Mouse (Mus musculus) left cerebral cortex, adult 8-10 months (tissue): Measurements from ENCODE around the gene Ifna15. TPM values are rescaled to one million over a fixed set of nuclear protein-coding genes. Genes with fewer than 3 reads are reported as not detected.
"Not testable (repeated sequence)": the region's sequence is repeated elsewhere in the genome, so short reads cannot be mapped to it uniquely, and the experiment has no call there.

Experiments used
- DNase-seq, 2 experiments: peaks; one replicate each; pipeline ENCODE4 v3.0.0; 2022; ENCODE audit warnings: low spot score in 2 of 2
- total RNA-seq, 4 experiments: library from RNA; stranded (reverse); gene quantifications; 2 replicates each; pipeline ENCODE4 v1.2.4; 2022

Gene Ifna15
- total RNA-seq, result not detected

GRCm38 (mm10) chr4:88558145-88558544 is at the start of gene Ifna15:
TSS of gene Ifna15 (minus strand) at chr4:88558245.
- not testable (repeated sequence) for DNase-seq

- no peak for DNase-seq
Observed at GRCm38 (mm10) chr4:88603276-88603675, 45.2 kb upstream of the Ifna15 start, which contains the start of gene Ifna12. TSS of gene Ifna12 (minus strand) at chr4:88603376.

DNA sequence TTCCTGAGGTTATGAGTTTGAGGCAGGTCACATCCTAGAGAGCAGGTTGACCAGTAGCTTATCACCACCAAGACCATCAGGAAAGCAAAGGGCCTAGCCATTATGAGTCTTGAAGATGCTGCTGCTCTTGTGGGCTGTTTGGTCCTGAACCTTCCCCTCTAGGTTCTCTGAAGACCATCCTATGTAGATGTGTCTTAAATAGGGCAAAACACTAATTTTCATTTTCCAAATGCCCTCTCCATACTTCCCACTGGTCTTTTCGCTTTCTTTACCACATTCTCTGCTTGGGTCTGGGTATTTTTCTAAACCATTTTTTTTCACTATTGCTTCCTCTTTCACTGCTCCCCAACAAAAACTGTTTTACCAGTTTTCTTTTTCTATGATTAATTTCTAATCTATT is 34.2 kb upstream of the Ifna15 start, which contains the start of gene Ifna9:
Gene Ifna9 (minus strand): TSS at position 101 of the 400 bp plus-strand sequence.
- DNase-seq, result no peak

DNA sequence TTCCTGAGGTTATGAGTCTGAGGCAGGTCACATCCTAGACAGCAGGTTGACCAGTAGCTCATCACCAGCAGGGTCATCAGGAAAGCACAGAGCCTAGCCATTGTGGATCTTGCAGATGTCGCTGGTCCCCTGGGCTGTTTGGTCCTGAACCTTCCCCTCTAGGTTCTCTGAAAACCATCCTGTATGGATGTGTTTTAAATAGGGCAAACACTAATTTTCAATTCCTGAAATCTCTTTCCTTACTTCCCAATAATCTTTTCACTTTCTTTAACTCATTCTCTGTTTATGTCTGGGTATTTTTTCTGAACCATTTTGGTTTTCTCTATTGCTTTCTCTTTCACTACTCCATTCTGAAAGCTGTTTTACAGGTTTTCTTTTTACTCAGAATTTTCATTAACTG is 13.7 kb upstream of the Ifna15 start, which contains the start of gene Ifna14:
Gene Ifna14 (minus strand): TSS at position 101 of the 400 bp plus-strand sequence.
- DNase-seq, result no peak

DNA sequence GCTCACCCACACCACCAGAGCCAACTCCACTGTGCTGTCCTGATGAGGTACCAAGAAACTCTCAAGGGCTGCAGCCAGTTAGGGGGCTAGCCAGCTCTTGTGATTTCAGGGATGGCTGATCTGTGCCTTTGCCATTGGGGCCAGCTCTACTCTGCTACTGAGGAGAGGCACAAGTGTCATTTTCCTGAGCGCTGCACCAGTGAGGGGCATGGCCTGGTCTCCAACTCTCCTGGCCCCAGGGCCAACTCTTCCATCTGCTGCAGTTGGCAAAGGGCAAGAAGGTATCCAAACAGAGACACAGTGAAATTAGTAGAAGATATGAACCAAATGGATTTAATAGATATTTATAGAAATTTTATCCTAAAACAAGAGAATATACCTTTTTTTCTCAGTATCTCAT is 3.7 kb upstream of the Ifna15 start:
- no peak for DNase-seq

GRCm38 (mm10) chr4:88550161-88550945 is 7.7 kb downstream of the Ifna15 start:
- DNase-seq, result peak; percentile 13 to 40

DNA sequence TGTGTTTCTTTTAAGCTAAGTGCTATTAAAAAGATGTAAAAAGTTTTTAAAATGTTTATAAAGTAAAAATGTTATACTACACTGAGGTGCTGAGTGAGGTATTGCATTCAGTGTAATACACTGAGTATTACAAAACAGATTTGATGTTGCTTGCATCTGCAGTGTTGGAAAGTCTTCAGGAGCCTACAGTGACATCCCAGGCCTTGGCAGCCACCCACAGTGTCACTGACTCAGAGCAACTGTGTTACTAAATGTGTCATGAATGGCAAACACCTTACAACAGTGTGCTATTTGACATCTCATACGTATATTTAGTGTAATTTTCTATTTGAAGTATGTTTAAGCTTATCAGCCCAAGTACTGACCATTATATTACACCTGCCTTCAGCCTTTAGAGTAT is 10.1 kb downstream of the Ifna15 start:
- no peak for DNase-seq

DNA sequence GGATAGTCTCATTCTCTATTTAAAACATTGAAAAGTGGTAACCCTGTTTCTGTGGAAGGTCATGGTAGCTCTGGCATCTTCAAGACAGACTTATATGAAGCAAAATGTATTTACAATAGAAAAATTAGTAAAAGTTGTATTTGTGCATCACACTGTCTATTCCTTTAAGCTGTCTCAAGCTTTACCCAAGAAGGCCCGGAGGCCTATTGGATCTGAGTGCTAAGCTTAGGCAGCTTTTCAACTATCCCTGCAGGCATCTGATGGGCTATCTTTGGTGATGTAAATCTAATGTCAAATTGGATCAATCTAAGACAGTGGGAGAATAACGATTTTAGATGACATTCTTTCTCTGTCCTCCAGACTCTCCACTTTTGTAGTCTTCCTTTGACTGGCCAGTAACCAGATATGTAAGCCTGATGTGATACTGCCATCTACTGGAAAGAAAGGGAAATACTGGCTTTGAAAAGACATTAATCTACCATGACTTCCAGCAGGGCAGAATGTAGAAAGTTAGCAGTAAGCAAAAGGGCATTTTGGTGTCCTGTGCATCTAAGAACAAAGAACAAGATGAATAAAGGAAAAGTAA is 14.3 kb downstream of the Ifna15 start:
- DNase-seq, result no peak

DNA sequence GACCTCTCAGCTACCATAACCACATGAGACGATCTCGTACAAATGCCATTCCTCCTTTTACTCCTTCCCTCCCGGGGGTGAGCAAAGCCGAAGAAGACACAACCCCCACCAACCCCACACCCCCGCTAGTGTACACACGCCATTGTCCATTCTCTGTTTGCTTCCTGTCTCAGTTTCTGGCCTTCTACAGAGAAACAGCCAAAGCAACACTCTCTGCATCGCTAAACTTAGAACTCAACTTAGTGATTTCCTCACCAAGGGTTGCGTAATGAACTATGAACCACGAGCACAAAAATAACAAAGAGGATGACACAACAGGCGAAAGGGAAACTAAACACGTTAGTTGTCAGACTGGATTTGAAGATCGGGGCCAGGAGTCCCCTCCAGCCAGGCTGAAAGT is 20.7 kb downstream of the Ifna15 start:
- DNase-seq, result no peak

DNA sequence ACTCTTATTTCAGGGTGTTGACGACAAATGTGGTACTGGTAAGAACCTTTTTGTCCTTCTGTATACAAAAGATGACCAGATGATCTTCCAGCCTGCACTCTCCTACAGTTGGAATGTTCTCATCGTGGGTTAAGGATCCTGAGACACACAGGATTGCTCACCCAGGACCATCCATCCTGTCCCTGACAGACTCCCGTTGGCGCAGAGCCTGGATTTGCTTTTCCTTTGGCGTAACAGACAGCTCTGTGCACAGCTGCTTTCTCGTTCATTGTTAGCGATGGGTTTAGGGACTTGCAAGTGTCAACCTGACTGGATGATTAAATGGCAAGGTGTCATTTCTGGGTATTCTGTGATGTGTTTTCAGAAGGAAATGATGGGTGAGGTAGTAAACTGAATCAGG is 21.4 kb downstream of the Ifna15 start:
- no peak for DNase-seq

GRCm38 (mm10) chr4:88535742-88536141 is 22.3 kb downstream of the Ifna15 start:
- no peak for DNase-seq

DNA sequence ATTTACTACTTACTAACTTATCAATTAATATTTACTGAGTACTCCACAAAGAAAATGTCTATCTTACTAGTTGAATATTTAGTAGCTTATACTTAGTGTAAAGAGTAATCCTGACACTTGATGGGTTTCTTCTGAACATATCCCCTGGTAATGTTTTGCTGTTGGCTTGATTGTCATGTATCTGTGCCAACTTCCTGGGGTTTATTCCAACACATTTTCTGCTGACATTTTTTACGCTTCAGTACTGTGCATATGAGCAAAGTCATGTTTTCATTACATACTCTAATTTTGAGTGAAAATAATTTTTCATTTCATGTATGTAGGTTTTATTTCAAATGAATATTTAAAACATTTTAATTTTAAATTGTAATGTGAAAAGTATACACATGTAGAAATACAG is 23.1 kb downstream of the Ifna15 start:
- DNase-seq, result no peak

DNA sequence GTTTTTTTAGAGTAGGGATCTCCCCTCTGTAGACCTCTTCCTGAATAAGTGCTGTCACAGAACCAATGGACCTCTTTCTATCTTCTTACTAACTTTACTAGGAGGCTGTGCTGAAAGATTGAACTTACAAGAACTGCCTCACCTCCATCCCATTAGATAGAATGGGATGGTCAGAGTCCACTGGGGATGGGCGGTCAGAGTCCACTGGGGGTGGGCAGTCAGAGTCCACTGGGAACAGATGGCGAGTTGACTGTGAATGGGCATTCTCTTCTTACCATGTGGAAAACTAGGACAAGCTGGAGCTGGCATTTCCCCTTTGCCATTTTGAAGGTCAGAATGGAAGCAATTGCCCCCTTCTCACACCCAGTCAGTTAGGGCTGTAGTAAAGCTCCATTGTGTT is 24.5 kb downstream of the Ifna15 start:
- no peak for DNase-seq

GRCm38 (mm10) chr4:88530892-88531291 is 27.2 kb downstream of the Ifna15 start:
- no peak for DNase-seq

GRCm38 (mm10) chr4:88530271-88530670 is 27.8 kb downstream of the Ifna15 start:
- no peak for DNase-seq

DNA sequence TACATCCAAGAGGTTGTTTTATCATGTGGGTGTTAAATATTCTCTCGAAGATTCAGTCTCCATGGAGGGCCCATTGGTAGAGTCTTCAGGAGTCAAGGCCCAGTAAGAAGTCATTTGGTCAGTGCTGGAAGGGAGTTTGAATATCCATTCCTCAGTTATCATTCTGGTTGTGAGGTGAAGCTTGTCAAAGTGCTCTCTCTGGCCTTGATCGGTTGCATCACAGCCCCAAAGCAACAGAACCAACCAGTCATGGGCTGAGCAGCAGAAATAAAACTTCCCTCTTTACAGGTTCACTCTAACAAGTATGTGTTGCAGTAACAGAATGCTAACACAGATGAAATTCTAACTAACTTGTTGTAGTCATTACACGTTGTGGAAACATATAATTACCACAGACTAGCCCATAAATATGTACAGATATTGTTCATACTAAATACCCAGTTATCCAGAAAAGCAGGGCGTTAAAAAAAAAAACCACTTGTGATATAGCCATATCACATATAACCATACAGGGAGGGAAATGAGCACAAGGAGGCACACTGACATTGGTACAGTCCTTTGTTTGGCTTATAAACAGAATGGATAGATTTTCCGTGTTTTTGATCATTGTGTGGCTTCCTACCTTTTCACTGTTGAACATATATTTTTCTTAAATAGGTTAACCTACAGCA is 31.5 kb downstream of the Ifna15 start:
- DNase-seq, result no peak

DNA sequence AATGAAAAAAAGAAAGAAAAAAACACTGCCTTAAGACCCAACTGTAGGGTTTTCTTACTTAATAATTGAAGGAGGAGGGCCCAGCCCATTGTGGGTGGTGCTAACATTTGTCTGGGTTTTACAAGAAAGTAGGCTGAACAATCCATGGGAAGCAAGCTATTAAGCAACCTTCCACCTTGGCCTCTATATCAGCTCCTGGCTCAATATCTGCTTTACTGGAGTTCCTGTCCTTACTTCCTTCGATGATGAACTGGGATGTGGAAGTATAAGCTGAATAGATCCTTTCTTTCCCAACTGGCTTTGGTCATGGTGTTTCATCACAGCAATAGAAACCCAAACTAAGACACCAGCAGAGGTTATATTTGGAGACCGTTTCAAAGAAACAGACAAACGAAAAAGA is 32.7 kb downstream of the Ifna15 start:
- no peak for DNase-seq

GRCm38 (mm10) chr4:88523241-88523640 is 34.8 kb downstream of the Ifna15 start:
- DNase-seq, result no peak

GRCm38 (mm10) chr4:88522674-88523073 is 35.4 kb downstream of the Ifna15 start, which contains the start of gene Ifnb1:
TSS of gene Ifnb1 (minus strand) at chr4:88522774.
- no peak for DNase-seq

DNA sequence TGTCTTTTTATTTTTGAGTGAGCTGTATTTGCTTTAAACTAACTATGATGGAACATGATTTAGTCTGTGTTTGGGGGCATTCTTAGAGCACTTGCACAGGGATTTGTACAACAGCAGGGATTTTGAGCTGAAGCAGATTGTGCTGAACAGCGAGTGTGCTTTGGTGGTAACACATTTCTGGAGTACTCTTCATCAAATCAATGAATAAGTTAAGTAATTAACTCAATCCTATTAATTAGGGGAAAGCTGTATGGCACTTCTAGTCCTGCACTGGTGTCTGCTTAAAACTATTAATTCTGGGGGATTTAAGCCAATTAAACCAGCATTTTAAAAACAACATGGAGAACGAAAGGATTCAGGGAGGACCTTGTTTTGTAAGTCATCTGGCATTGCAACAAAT is 40.1 kb downstream of the Ifna15 start:
- DNase-seq, result no peak

DNA sequence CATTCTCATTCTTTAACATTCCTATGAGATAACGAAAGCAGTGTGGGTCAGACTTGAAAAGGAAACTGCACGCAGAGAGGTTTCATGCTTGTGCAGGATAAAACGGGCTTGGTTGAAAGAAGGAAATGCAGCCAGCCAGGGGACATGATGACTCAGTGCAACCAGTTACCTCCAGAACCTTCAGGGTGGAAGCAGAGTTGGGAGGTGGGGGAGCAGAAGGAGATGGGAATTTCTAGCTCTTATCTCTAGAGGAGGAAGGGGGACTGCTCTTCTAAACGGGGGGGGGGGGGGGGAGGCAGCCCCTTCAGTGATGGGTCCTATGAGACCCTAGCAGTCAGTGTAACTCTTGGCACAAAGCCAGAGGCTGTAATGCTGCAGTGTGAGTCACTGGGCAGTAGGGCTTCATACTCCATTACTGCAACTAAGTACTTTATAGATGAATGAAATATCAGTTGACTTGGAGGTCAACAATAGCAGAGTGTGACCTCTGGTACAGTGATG is 42.3 kb downstream of the Ifna15 start:
- DNase-seq, result peak in 1 of 2 experiments; percentile 11

- no peak for DNase-seq
Observed at GRCm38 (mm10) chr4:88515250-88515649, 42.8 kb downstream of the Ifna15 start.
